Mouse (Mus musculus): ENCODE data around the gene Lsm11.

GRCm38 (mm10) chr11:45918836-45919235, 25.9 kb downstream of the Lsm11 start:
- TF ChIP-seq POLR2A (IDR thresholded peaks at IDR 0.05; ENCODE audit: low read depth, low read length): no peak
- no peak for TF ChIP-seq CTCF (conservative IDR thresholded peaks at IDR 0.05; ENCODE audit: insufficient read depth, insufficient read length, low read depth, low read length)

Data from kidney, adult 2 months (tissue).